Mouse (Mus musculus): ENCODE measurements around the gene Aldh1a3.

DNA sequence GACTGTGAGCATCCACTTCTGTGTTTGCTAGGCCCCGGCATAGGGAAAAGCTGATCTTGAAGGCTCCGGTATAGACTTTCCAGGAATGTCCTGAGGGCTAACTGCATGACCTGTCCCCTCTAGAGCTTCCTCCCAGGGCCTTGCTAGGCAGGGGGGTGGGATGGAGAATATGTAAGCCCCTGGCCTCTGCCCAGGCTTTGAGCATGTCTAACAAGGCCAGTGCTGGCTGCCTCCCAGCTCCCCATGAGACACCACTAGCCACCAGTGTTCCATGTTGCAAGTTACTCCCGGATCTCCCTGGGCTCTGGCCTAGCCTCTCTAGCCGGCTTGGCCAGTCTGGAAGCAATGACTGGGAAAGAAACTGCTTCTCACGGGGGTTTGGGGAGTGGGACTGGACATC lies 17.4 kb upstream of the Aldh1a3 start:
- TF ChIP-seq CTCF (IDR thresholded peaks at IDR 0.05; ENCODE audit: borderline replicate concordance, control insufficient read depth, extremely low read depth, insufficient read depth, low read length, poor library complexity) (no peak), POLR2A (IDR thresholded peaks at IDR 0.05; ENCODE audit: control insufficient read depth, extremely low read depth, insufficient read depth, low read length, poor library complexity) (no peak)
